Mouse (Mus musculus) cerebellum, adult 2 months (tissue): ENCODE results near the gene Tenm3.

Experiments
- CTCF ChIP-seq: fragments of 200-500 bp; IDR thresholded peaks from 2 replicates; pipeline ENCODE4 v1.5.1; 2011; ENCODE audit warnings: low read depth, mild to moderate bottlenecking, control low read depth, low read length, moderate library complexity, borderline replicate concordance; ENCODE audit not compliant: insufficient read depth
- POLR2A ChIP-seq: fragments of 200-500 bp; IDR thresholded peaks from 2 replicates; pipeline ENCODE4 v1.6.1; 2011; ENCODE audit warnings: low read length, control low read depth, borderline replicate concordance; ENCODE audit not compliant: insufficient read depth

- TF ChIP-seq POLR2A (no peak), CTCF (no peak)
These were observed 21.5 kb downstream of the Tenm3 start for GRCm38 (mm10) chr8:48822291-48822690.
